Mouse (Mus musculus) stomach, postnatal 0 days (tissue): ENCODE results near the gene Efna5.

Experiments used
- CTCF ChIP-seq: IDR thresholded peaks from 2 replicates; pipeline ENCODE4 v1.5.1; 2016; ENCODE audit warnings: antibody characterized with exemption, low read depth, mild to moderate bottlenecking, moderate library complexity
- EP300 ChIP-seq: optimal IDR thresholded peaks from 2 replicates; pipeline ENCODE3; 2016; ENCODE audit warnings: antibody characterized with exemption

DNA sequence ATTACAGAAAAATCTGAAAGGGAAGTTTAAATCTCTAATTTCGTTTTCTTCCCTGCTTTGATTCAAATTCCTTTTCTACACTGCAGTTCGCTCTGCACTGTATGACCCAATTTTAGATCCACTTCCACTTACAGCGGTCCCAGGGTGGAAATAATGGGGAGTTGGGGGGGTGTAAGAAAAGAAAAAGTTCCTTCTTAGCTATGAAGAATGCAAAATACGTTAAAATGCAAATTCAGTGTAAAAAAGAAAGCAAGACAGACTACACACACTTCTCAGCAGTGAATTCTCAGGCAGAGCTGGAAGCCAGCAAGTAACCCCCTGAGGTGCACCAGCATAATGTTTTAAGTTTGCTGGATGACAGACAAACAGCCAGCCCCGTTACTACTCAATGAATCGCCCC lies 174.7 kb downstream of the Efna5 start:
- TF ChIP-seq CTCF (no peak), EP300 (no peak)
